ENCODE assay signal across 27 mouse cellular contexts in genomic region chr5:90628011-90628410, GRCm38 (mm10). TPM values are rescaled to one million over a fixed set of nuclear protein-coding genes. Genes with fewer than 3 reads are reported as not detected.
DNase-seq lines count a peak whose midpoint lies in the region; ATAC-seq lines count a peak whose summit lies in the region.
"Had no signal": no experiment of that assay in that cellular context is flagged by ENCODE, and none has a peak within 500 bp of the region (broad histone marks: within the 10 kb centered on the region; RNA-seq: fewer than 3 reads in every experiment).

No protein-coding gene starts in this region.

- no peaks in the 10 kb centered on the region for H3K27me3 ChIP-seq in forebrain, embryonic 16.5 days (replicated peaks; ENCODE audit: control insufficient read depth, insufficient read depth, low read length)
- no peaks in the 10 kb centered on the region for H3K27me3 ChIP-seq in forebrain, embryonic 12.5 days
- H3K27me3 ChIP-seq in megakaryocyte, embryonic 14.5 days (replicated peaks): peaks cover 17% of the 10 kb centered on the region
- H3K27me3 ChIP-seq: embryonic facial prominence, embryonic 13.5 days; heart, embryonic 15.5 days had no signal

- WGBS in forebrain, embryonic 16.5 days: 76% methylated on average over 3 of the region's 3 CpGs
- 80% methylated on average over 3 of the region's 3 CpGs for WGBS in forebrain, embryonic 12.5 days

- H3K4me1 ChIP-seq in forebrain, embryonic 16.5 days (replicated peaks; ENCODE audit: control insufficient read depth, insufficient read depth, low read length): peaks cover 4% of the 10 kb centered on the region; the same call in 1 of the 2 replicates
- no peaks in the 10 kb centered on the region for H3K4me1 ChIP-seq in forebrain, embryonic 12.5 days
- peaks cover 39% of the 10 kb centered on the region for H3K4me1 ChIP-seq in megakaryocyte, embryonic 14.5 days
- H3K4me1 ChIP-seq: embryonic facial prominence, embryonic 10.5 days; heart, embryonic 12.5 days; heart, embryonic 15.5 days; hindbrain, embryonic 10.5 days had no signal

- H3K36me3 ChIP-seq in forebrain, embryonic 16.5 days (ENCODE audit: control insufficient read depth, insufficient read depth): no peaks in the 10 kb centered on the region
- H3K36me3 ChIP-seq in forebrain, embryonic 12.5 days (replicated peaks): no peaks in the 10 kb centered on the region
- no peaks in the 10 kb centered on the region for H3K36me3 ChIP-seq in megakaryocyte, embryonic 14.5 days (replicated peaks; ENCODE audit: low read length)
- H3K36me3 ChIP-seq: embryonic facial prominence, embryonic 10.5 days; embryonic facial prominence, embryonic 13.5 days; heart, embryonic 12.5 days; heart, embryonic 15.5 days; hindbrain, embryonic 10.5 days had no signal

- peak; percentile 60 for ATAC-seq in forebrain, embryonic 16.5 days
- no peak for ATAC-seq in forebrain, embryonic 12.5 days (ENCODE audit: low FRiP score)
- ATAC-seq in megakaryocyte, adult 5-6 weeks (ENCODE audit: poor library complexity, severe bottlenecking): no peak
- no peak for ATAC-seq in granulocyte monocyte progenitor cell, adult 5-6 weeks (replicated peaks; ENCODE audit: poor library complexity, severe bottlenecking)
- ATAC-seq: activated CD4-positive, CD25-positive, alpha-beta regulatory T cell, adult 4 months; intestine, postnatal 0 days had no signal

- no peak overlapping the region for H3K9ac ChIP-seq in forebrain, embryonic 16.5 days (replicated peaks; ENCODE audit: low read depth, low read length)
- H3K9ac ChIP-seq in forebrain, embryonic 12.5 days: no peak overlapping the region
- H3K9ac ChIP-seq: embryonic facial prominence, embryonic 13.5 days; heart, embryonic 12.5 days; heart, embryonic 15.5 days; hindbrain, embryonic 14.5 days had no signal

- H3K4me2 ChIP-seq in forebrain, embryonic 16.5 days (ENCODE audit: low read length): no peak overlapping the region
- H3K4me2 ChIP-seq in forebrain, embryonic 12.5 days: no peak overlapping the region
- H3K4me2 ChIP-seq: embryonic facial prominence, embryonic 13.5 days; heart, embryonic 12.5 days; heart, embryonic 15.5 days; hindbrain, embryonic 14.5 days had no signal

- H3K9me3 ChIP-seq in forebrain, embryonic 16.5 days (ENCODE audit: control insufficient read depth, low read length): no peaks in the 10 kb centered on the region
- H3K9me3 ChIP-seq in forebrain, embryonic 12.5 days: no peaks in the 10 kb centered on the region
- H3K9me3 ChIP-seq in megakaryocyte, embryonic 14.5 days: no peaks in the 10 kb centered on the region
- H3K9me3 ChIP-seq: embryonic facial prominence, embryonic 10.5 days; embryonic facial prominence, embryonic 13.5 days; heart, embryonic 12.5 days; heart, embryonic 15.5 days; hindbrain, embryonic 10.5 days had no signal

- no peak overlapping the region for H3K4me3 ChIP-seq in forebrain, embryonic 16.5 days (replicated peaks; ENCODE audit: low read length)
- no peak overlapping the region for H3K4me3 ChIP-seq in forebrain, embryonic 12.5 days (replicated peaks)
- H3K4me3 ChIP-seq in megakaryocyte, embryonic 14.5 days (replicated peaks): peak overlapping the region; percentile 62
- H3K4me3 ChIP-seq: embryonic facial prominence, embryonic 10.5 days; embryonic facial prominence, embryonic 13.5 days; erythroblast, embryonic 14.5 days; gastrocnemius, adult 2 months; heart, embryonic 12.5 days; heart, embryonic 15.5 days; hindbrain, embryonic 10.5 days had no signal

- H3K27ac ChIP-seq in forebrain, embryonic 16.5 days (ENCODE audit: low read length): no peak overlapping the region
- no peak overlapping the region for H3K27ac ChIP-seq in forebrain, embryonic 12.5 days
- H3K27ac ChIP-seq: embryonic facial prominence, embryonic 10.5 days; embryonic facial prominence, embryonic 13.5 days; gastrocnemius, adult 2 months; heart, embryonic 15.5 days; hindbrain, embryonic 10.5 days; hindbrain, embryonic 14.5 days had no signal

- peak; percentile 46 for DNase-seq in A20 (ENCODE audit: low read depth, low spot score)
- DNase-seq: adrenal gland, adult 8-10 months; adrenal gland, postnatal 25 days; cerebellum, adult 11-12 months; cerebellum, adult 8-10 months; cerebellum, postnatal 36 days; embryo, embryonic 11 days; gastrocnemius, adult 2 months; gastrocnemius, postnatal 14 days; heart, adult 18-20 months; heart, postnatal 10 days; heart, postnatal 36 days had no signal

RNA-seq across cellular contexts. Expression of gene Rassf6, which starts 12.4 kb away (rescaled TPM):
- 0.86 and 0.92 TPM in 2 replicates for polyA plus RNA-seq in forebrain, embryonic 16.5 days (2015; fragmentation: Nextera tagmentation; extraction: Ambion mirVana)
- 0.62 and 1.0 TPM in 2 replicates for polyA plus RNA-seq in forebrain, embryonic 12.5 days (2016; fragmentation: Nextera tagmentation; extraction: Ambion mirVana)
- polyA plus RNA-seq in megakaryocyte, embryonic 14.5 days (2012; ENCODE audit: insufficient read depth, low replicate concordance): not detected in 2 replicates
- total RNA-seq in megakaryocyte, adult 5-6 weeks (2015): not detected in 2 replicates
- total RNA-seq in megakaryocyte, adult 5-6 weeks (2017): not detected in 2 replicates
- not detected in 2 replicates for total RNA-seq in granulocyte monocyte progenitor cell, adult 5-6 weeks (2014; fragmentation: Nextera tagmentation)
- 0.36 TPM in 1 of 2 replicates, not detected in the other for total RNA-seq in granulocyte monocyte progenitor cell, adult 5-6 weeks (2017)
- total RNA-seq: gastrocnemius, adult 2 months; gastrocnemius, postnatal 14 days; gastrocnemius, postnatal 4 days; heart, postnatal 36 days had no signal
- polyA plus RNA-seq: erythroblast, embryonic 14.5 days had no signal
